Mouse (Mus musculus) neural tube, embryonic 14.5 days (tissue): ENCODE measurements around the gene Tnip1. TPM values are rescaled to one million over a fixed set of nuclear protein-coding genes. Genes with fewer than 3 reads are reported as not detected.
A peak's percentile ranks its signal among the peaks of the same experiment; 100 is the strongest.

Experiments
- ATAC-seq: fragments of 200-750 bp; cut with Nextera tagmentation; 2 replicates; pipeline ENCODE4 v1.8.0; 2017; ENCODE audit warnings: low read depth, mild to moderate bottlenecking, moderate TSS enrichment, moderate library complexity
- H3K27ac ChIP-seq: fragments of 300-500 bp; sonication (generic); 2 replicates; pipeline ENCODE4 v1.5.1; 2014; ENCODE audit warnings: low read depth, mild to moderate bottlenecking, control low read depth, low read length, moderate library complexity, mixed read lengths
- H3K27me3 ChIP-seq: fragments of 300-500 bp; sonication (generic); 2 replicates; pipeline ENCODE4 v1.6.1; 2014; ENCODE audit warnings: low read length; ENCODE audit not compliant: control insufficient read depth, insufficient read depth
- H3K36me3 ChIP-seq: fragments of 300-500 bp; sonication (generic); 2 replicates; pipeline ENCODE4 v1.6.1; 2014; ENCODE audit warnings: low read length, mixed read lengths; ENCODE audit not compliant: control insufficient read depth, insufficient read depth
- H3K4me1 ChIP-seq: fragments of 300-500 bp; sonication (generic); 2 replicates; pipeline ENCODE4 v1.6.1; 2014; ENCODE audit warnings: low read length; ENCODE audit not compliant: control insufficient read depth, insufficient read depth
- H3K4me2 ChIP-seq: fragments of 300-500 bp; sonication (generic); 2 replicates; pipeline ENCODE4 v1.6.1; 2014; ENCODE audit warnings: mild to moderate bottlenecking, low read depth, low read length, control low read depth
- H3K4me3 ChIP-seq: fragments of 300-500 bp; sonication (generic); 2 replicates; pipeline ENCODE4 v1.5.1; 2014; ENCODE audit warnings: low read depth, low read length, control low read depth, mixed read lengths
- H3K9ac ChIP-seq: fragments of 300-500 bp; sonication (generic); replicated peaks from 2 replicates; pipeline ENCODE4 v1.6.1; 2014; ENCODE audit warnings: low read depth, mild to moderate bottlenecking, control low read depth, low read length, mixed read lengths
- H3K9me3 ChIP-seq: fragments of 300-500 bp; sonication (generic); 2 replicates; pipeline ENCODE4 v1.6.1; 2016; ENCODE audit warnings: low read length; ENCODE audit not compliant: control insufficient read depth
- WGBS: fragments of 180-500 bp; shearing (Covaris S2); extraction: QIAGEN DNeasy Blood & Tissue Kit; methylation state at CpG from one replicate; pipeline ENCODE4 v1.1.7; 2014; 5-methylcytosine and 5-hydroxymethylcytosine counted together
- polyA plus RNA-seq: library from polyadenylated mRNA; unstranded; fragments of >200 nt; fragmentation: Nextera tagmentation; extraction: Ambion mirVana; gene quantifications from 2 replicates; pipeline ENCODE4 v1.2.1, GENCODE M21; 2014

Gene Tnip1
- polyA plus RNA-seq, 1 experiment from 2014 or later, result 16.1 TPM

GRCm38 (mm10) chr11:54975756-54976155, 13.0 kb upstream of the Tnip1 start:
- Histone ChIP-seq H3K4me1 (no peaks in the 10 kb centered on the region), H3K4me3 (no peak overlapping the region), H3K36me3 (no peaks in the 10 kb centered on the region), H3K9ac (no peak overlapping the region), H3K9me3 (no peaks in the 10 kb centered on the region), H3K4me2 (no peak overlapping the region), H3K27me3 (no peaks in the 10 kb centered on the region), H3K27ac (no peak overlapping the region)
- no peak for ATAC-seq
- 94% methylated on average over 2 of the region's 2 CpGs for WGBS

- no peak for ATAC-seq
- Histone ChIP-seq H3K27me3 (no peaks in the 10 kb centered on the region), H3K9me3 (no peaks in the 10 kb centered on the region), H3K27ac (no peak overlapping the region), H3K9ac (no peak overlapping the region), H3K4me2 (no peak overlapping the region), H3K36me3 (no peaks in the 10 kb centered on the region), H3K4me3 (no peak overlapping the region), H3K4me1 (no peaks in the 10 kb centered on the region)
- 86% methylated on average over 5 of the region's 5 CpGs for WGBS
These were observed 12.6 kb upstream of the Tnip1 start for GRCm38 (mm10) chr11:54975340-54975739.

GRCm38 (mm10) chr11:54974639-54975038, 11.9 kb upstream of the Tnip1 start:
- no peaks in the 10 kb centered on the region for H3K36me3 ChIP-seq
- WGBS, result 90% methylated on average over 4 of the region's 4 CpGs
- no peak overlapping the region for H3K27ac ChIP-seq
- ATAC-seq, result no peak
- H3K4me1 ChIP-seq, result no peaks in the 10 kb centered on the region
- H3K27me3 ChIP-seq, result no peaks in the 10 kb centered on the region
- H3K4me2 ChIP-seq, result no peak overlapping the region
- H3K4me3 ChIP-seq, result no peak overlapping the region
- no peak overlapping the region for H3K9ac ChIP-seq
- no peaks in the 10 kb centered on the region for H3K9me3 ChIP-seq

- WGBS, result 57% methylated on average over 8 of the region's 8 CpGs
- Histone ChIP-seq H3K9ac (no peak overlapping the region), H3K27ac (no peak overlapping the region), H3K4me3 (no peak overlapping the region), H3K4me1 (no peaks in the 10 kb centered on the region), H3K4me2 (no peak overlapping the region), H3K36me3 (no peaks in the 10 kb centered on the region), H3K27me3 (no peaks in the 10 kb centered on the region), H3K9me3 (no peaks in the 10 kb centered on the region)
- peak; percentile 54 for ATAC-seq
These were observed 10.9 kb upstream of the Tnip1 start for GRCm38 (mm10) chr11:54973481-54974212.

GRCm38 (mm10) chr11:54972789-54973188, 10.1 kb upstream of the Tnip1 start:
- no peak overlapping the region for H3K9ac ChIP-seq
- no peak for ATAC-seq
- no peaks in the 10 kb centered on the region for H3K9me3 ChIP-seq
- no peak overlapping the region for H3K27ac ChIP-seq
- no peaks in the 10 kb centered on the region for H3K27me3 ChIP-seq
- H3K36me3 ChIP-seq, result no peaks in the 10 kb centered on the region
- H3K4me1 ChIP-seq, result no peaks in the 10 kb centered on the region
- no peak overlapping the region for H3K4me2 ChIP-seq
- no peak overlapping the region for H3K4me3 ChIP-seq
- 59% methylated on average over 5 of the region's 6 CpGs for WGBS

GRCm38 (mm10) chr11:54972049-54972723, 9.5 kb upstream of the Tnip1 start:
- Histone ChIP-seq H3K9me3 (no peaks in the 10 kb centered on the region), H3K4me3 (no peak overlapping the region), H3K4me2 (no peak overlapping the region), H3K27ac (no peak overlapping the region), H3K4me1 (no peaks in the 10 kb centered on the region), H3K27me3 (no peaks in the 10 kb centered on the region), H3K9ac (no peak overlapping the region), H3K36me3 (no peaks in the 10 kb centered on the region)
- ATAC-seq, result no peak
- 55% methylated on average over 4 of the region's 4 CpGs for WGBS

GRCm38 (mm10) chr11:54971365-54972048, 8.8 kb upstream of the Tnip1 start:
- Histone ChIP-seq H3K4me2 (no peak overlapping the region), H3K27me3 (no peaks in the 10 kb centered on the region), H3K4me3 (no peak overlapping the region), H3K27ac (no peak overlapping the region), H3K4me1 (no peaks in the 10 kb centered on the region), H3K9ac (no peak overlapping the region), H3K36me3 (no peaks in the 10 kb centered on the region), H3K9me3 (no peaks in the 10 kb centered on the region)
- no peak for ATAC-seq
- 78% methylated on average over 8 of the region's 8 CpGs for WGBS

- Histone ChIP-seq H3K4me3 (no peak overlapping the region), H3K4me2 (no peak overlapping the region), H3K9ac (no peak overlapping the region), H3K9me3 (no peaks in the 10 kb centered on the region), H3K36me3 (no peaks in the 10 kb centered on the region), H3K4me1 (no peaks in the 10 kb centered on the region), H3K27ac (no peak overlapping the region), H3K27me3 (no peaks in the 10 kb centered on the region)
- no peak for ATAC-seq
- 86% methylated on average over 6 of the region's 6 CpGs for WGBS
These were observed 2.5 kb upstream of the Tnip1 start for GRCm38 (mm10) chr11:54965234-54965633.

GRCm38 (mm10) chr11:54961921-54962320, 796 bp downstream of the Tnip1 start:
- H3K27ac ChIP-seq, result no peak overlapping the region
- H3K4me1 ChIP-seq, result no peaks in the 10 kb centered on the region
- no peak overlapping the region for H3K9ac ChIP-seq
- H3K36me3 ChIP-seq, result no peaks in the 10 kb centered on the region
- 84% methylated on average over 3 of the region's 3 CpGs for WGBS
- H3K9me3 ChIP-seq, result no peaks in the 10 kb centered on the region
- no peak for ATAC-seq
- no peaks in the 10 kb centered on the region for H3K27me3 ChIP-seq
- no peak overlapping the region for H3K4me3 ChIP-seq
- no peak overlapping the region for H3K4me2 ChIP-seq
